14 mouse cellular contexts compared by ENCODE assay signal in the genomic region with DNA sequence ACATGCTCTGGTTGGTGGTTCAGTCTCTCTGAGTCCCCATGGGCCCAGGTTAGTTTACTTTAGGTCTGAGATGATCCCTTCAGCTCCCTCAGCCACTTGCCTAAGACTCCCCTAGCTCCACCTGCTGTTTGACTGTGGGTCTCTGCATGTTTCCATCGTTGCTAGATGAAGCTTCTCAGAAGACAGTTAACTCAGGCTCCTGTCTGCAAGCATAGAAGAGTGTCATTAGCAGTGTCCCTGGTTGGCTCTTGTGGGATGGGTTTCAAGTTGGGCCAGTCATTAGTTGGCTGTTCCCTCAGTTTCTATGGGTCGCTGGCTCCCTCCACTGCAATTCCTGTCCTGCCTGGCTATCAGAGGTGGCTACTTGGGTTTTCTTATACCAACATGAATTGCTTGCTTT. TPM values are rescaled to one million over a fixed set of nuclear protein-coding genes. Genes with fewer than 3 reads are reported as not detected.
DNase-seq lines count a peak whose midpoint lies in the region; TF ChIP-seq lines count a peak whose summit lies in the region.
"Had no signal": no experiment of that assay in that cellular context is flagged by ENCODE, and none has a peak within 500 bp of the region (broad histone marks: within the 10 kb centered on the region; RNA-seq: fewer than 3 reads in every experiment).

No protein-coding gene starts in this region.

- H3K4me1 ChIP-seq in kidney, adult 2 months (ENCODE audit: control insufficient read depth, insufficient read depth, low read length): 0 out of 2 replicates have a peak, but pooled peaks cover 4% of the 10 kb centered on the region

- 43% methylated on average over 2 of the region's 2 CpGs for WGBS in kidney, adult 2 months

- H3K27ac ChIP-seq in kidney, adult 2 months (ENCODE audit: insufficient read depth, low read depth, low read length): no peak overlapping the region
- H3K27ac ChIP-seq in gastrocnemius, adult 2 months: no peak overlapping the region
- H3K27ac ChIP-seq: embryonic facial prominence, embryonic 13.5 days; heart, embryonic 13.5 days; hindbrain, embryonic 13.5 days; limb, embryonic 13.5 days had no signal

- TF ChIP-seq CTCF in kidney, adult 2 months (conservative IDR thresholded peaks at IDR 0.05; ENCODE audit: insufficient read depth, insufficient read length, low read depth, low read length): peak; percentile 25; the same call in 1 of the 2 replicates
- no peak for TF ChIP-seq CTCF in gastrocnemius, adult 2 months (IDR thresholded peaks at IDR 0.05)

- no peaks in the 10 kb centered on the region; the same call in 1 of the 2 replicates for H3K36me3 ChIP-seq in kidney, adult 2 months (ENCODE audit: control insufficient read depth, insufficient read depth, low read length)

- DNase-seq in kidney, adult 2 months: no peak
- DNase-seq in kidney, adult 8-10 months: no peak
- peak; percentile 21 for DNase-seq in thymus, postnatal 4 days
- no peak for DNase-seq in thymus, postnatal 14 days
- DNase-seq in embryo, embryonic 10.5 days (ENCODE audit: low spot score): peak; percentile 35
- DNase-seq in cerebellum, adult 9-11 months: no peak
- no peak for DNase-seq in gastrocnemius, adult 2 months
- DNase-seq: gastrocnemius, postnatal 14 days; layer of hippocampus, adult 9-11 months; lung, postnatal 14 days had no signal

- H3K27me3 ChIP-seq in kidney, adult 2 months (replicated peaks; ENCODE audit: control insufficient read depth, insufficient read depth, low read length): no peaks in the 10 kb centered on the region
- H3K27me3 ChIP-seq: embryonic facial prominence, embryonic 13.5 days; heart, embryonic 13.5 days; hindbrain, embryonic 13.5 days; limb, embryonic 13.5 days had no signal

- no peak overlapping the region for H3K4me3 ChIP-seq in kidney, adult 2 months (ENCODE audit: insufficient read depth, low read depth, low read length)
- H3K4me3 ChIP-seq in gastrocnemius, adult 2 months: no peak overlapping the region
- H3K4me3 ChIP-seq: embryonic facial prominence, embryonic 13.5 days; heart, embryonic 13.5 days; hindbrain, embryonic 13.5 days; limb, embryonic 13.5 days had no signal

- TF ChIP-seq POLR2A in kidney, adult 2 months (IDR thresholded peaks at IDR 0.05; ENCODE audit: low read depth, low read length): no peak

- intact Hi-C loops in gastrocnemius, adult 2 months (cut with DNase I): no loop called here

RNA-seq across cellular contexts. Expression of a gene that starts 5.2 kb away (rescaled TPM):
- 45.6 and 48.6 TPM in 2 replicates for polyA plus RNA-seq in kidney, adult 2 months (2012; rRNA removed)
- total RNA-seq in gastrocnemius, adult 2 months (2021): 10 to 100 TPM; 78.9 to 94.0 TPM

RNA-seq across cellular contexts. Expression of a gene that starts 16.7 kb away (rescaled TPM):
- 22.4 and 24.8 TPM in 2 replicates for polyA plus RNA-seq in kidney, adult 2 months (2012; rRNA removed)
- total RNA-seq in gastrocnemius, adult 2 months (2021): 1 to 10 TPM; 6.3 to 7.8 TPM

Comparison
In these comparisons a context has a peak if more than half of its experiments do, and no peak if none do; other contexts are left out.
1. DNase-seq: peak in thymus, postnatal 4 days (single experiment) and embryo, embryonic 10.5 days (single experiment); none in kidney, adult 2 months (single experiment), kidney, adult 8-10 months (0 of 2), thymus, postnatal 14 days (single experiment), cerebellum, adult 9-11 months (single experiment) and gastrocnemius, adult 2 months (single experiment).